Mouse (Mus musculus) MEL (cell line): ENCODE measurements around the gene Arhgap45.
A peak's percentile ranks its signal among the peaks of the same experiment; 100 is the strongest.

Source experiments
- CTCF ChIP-seq, 3 experiments: IDR thresholded peaks in 2 of 3; conservative IDR thresholded peaks in 1 of 3; 2 replicates each; pipeline ENCODE4 v1.5.1; 2011 to 2012; ENCODE audit warnings: low read length in 3 of 3, low read depth in 2 of 3, mild to moderate bottlenecking in 2 of 3, improper control_type of control experiment in 1 of 3, inconsistent platforms in 1 of 3, mixed read lengths in 1 of 3, moderate library complexity in 1 of 3; ENCODE audit not compliant: control insufficient read depth in 1 of 3, insufficient read depth in 1 of 3, poor library complexity in 1 of 3, severe bottlenecking in 1 of 3
- POLR2A ChIP-seq, 2 experiments: IDR thresholded peaks; 2 replicates each; pipeline ENCODE4 v1.6.1; 2011 to 2012; ENCODE audit warnings: low read length in 2 of 2, mild to moderate bottlenecking in 2 of 2, control low read depth in 1 of 2, improper control_type of control experiment in 1 of 2, low read depth in 1 of 2, moderate library complexity in 1 of 2; ENCODE audit not compliant: control insufficient read depth in 1 of 2, insufficient read depth in 1 of 2, poor library complexity in 1 of 2

- peak; percentile 88 to 96 (median 91) for TF ChIP-seq CTCF (IDR thresholded peaks at IDR 0.05 in 2 of 3, conservative IDR thresholded peaks at IDR 0.05 in 1 of 3; ENCODE audit: control insufficient read depth in 1 of 3, insufficient read depth in 1 of 3, low read depth in 2 of 3, low read length in 3 of 3, poor library complexity in 1 of 3, severe bottlenecking in 1 of 3)
- TF ChIP-seq POLR2A (IDR thresholded peaks at IDR 0.05; ENCODE audit: control insufficient read depth in 1 of 2, insufficient read depth in 1 of 2, low read depth in 1 of 2, low read length in 2 of 2, poor library complexity in 1 of 2), result no peak
Measured at GRCm38 (mm10) chr10:79986963-79987362, 29.5 kb upstream of the Arhgap45 start.
